Mouse (Mus musculus): ENCODE measurements at regions not wholly inside any gene's neighbourhood (a gene's known extent, or its start where the extent isn't known, plus 50 kb on each side); places are given as distances from the start of the nearest gene placed in this dataset.
A peak's percentile ranks its signal among the peaks of the same experiment; 100 is the strongest.

- H3K4me3 ChIP-seq (ENCODE audit: control insufficient read depth in 1 of 2, insufficient read depth in 1 of 2, low read depth in 2 of 2, low read length in 2 of 2) = no peak overlapping the region
- no peaks in the 10 kb centered on the region; the same call in 1 of the 2 replicates for H3K79me2 ChIP-seq (ENCODE audit: control insufficient read depth, insufficient read depth, low read length, poor library complexity)
- no peak for DNase-seq (ENCODE audit: low read depth, low spot score)
- H3K4me1 ChIP-seq (ENCODE audit: control insufficient read depth in 1 of 2, insufficient read depth in 2 of 2, low read length in 2 of 2) = peaks cover 7 to 35% of the 10 kb centered on the region in 2 experiments
- H3K27me3 ChIP-seq (ENCODE audit: control insufficient read depth in 1 of 2, insufficient read depth in 2 of 2, low read length in 2 of 2) = no peaks in the 10 kb centered on the region; a peak in 2 of 4 replicates
- H3K9ac ChIP-seq (ENCODE audit: control insufficient read depth, low read depth, low read length, poor library complexity, severe bottlenecking) = no peak overlapping the region
- no peak for TF ChIP-seq ELF1 (IDR thresholded peaks at IDR 0.05; ENCODE audit: low read depth, low read length)
- TF ChIP-seq MXI1 (IDR thresholded peaks at IDR 0.05; ENCODE audit: low read depth, low read length) = no peak
- TF ChIP-seq NELFE (IDR thresholded peaks at IDR 0.05; ENCODE audit: low read depth, low read length) = no peak
- TF ChIP-seq SMC3 (IDR thresholded peaks at IDR 0.05; ENCODE audit: low read depth, low read length) = no peak
- TF ChIP-seq RAD21 (IDR thresholded peaks at IDR 0.05; ENCODE audit: low read depth, low read length) = no peak
- no peak for TF ChIP-seq BHLHE40 (IDR thresholded peaks at IDR 0.05; ENCODE audit: borderline replicate concordance, low read depth, low read length)
- TF ChIP-seq ETS1 (IDR thresholded peaks at IDR 0.05; ENCODE audit: low read depth, low read length) = no peak
- no peak for TF ChIP-seq ZMIZ1 (IDR thresholded peaks at IDR 0.05; ENCODE audit: low read depth, low read length)
- TF ChIP-seq CHD2 (IDR thresholded peaks at IDR 0.05; ENCODE audit: low read length) = no peak
- TF ChIP-seq GABPA (IDR thresholded peaks at IDR 0.05; ENCODE audit: low read depth, low read length) = no peak
- no peak for TF ChIP-seq POLR2AphosphoS5 (IDR thresholded peaks at IDR 0.05; ENCODE audit: borderline replicate concordance, low read depth, low read length)
- no peak for TF ChIP-seq USF1 (IDR thresholded peaks at IDR 0.05; ENCODE audit: low read depth, low read length)
- no peak for TF ChIP-seq MEF2A (IDR thresholded peaks at IDR 0.05; ENCODE audit: extremely low read depth, insufficient replicate concordance, low read depth, low read length, poor library complexity, severe bottlenecking)
- no peak for TF ChIP-seq USF2 (IDR thresholded peaks at IDR 0.05; ENCODE audit: borderline replicate concordance in 1 of 2, insufficient read depth in 1 of 2, low read depth in 1 of 2, low read length in 2 of 2)
- H3K9me3 ChIP-seq (replicated peaks; ENCODE audit: insufficient read depth, low read length) = no peaks in the 10 kb centered on the region
- H3K27ac ChIP-seq (ENCODE audit: control insufficient read depth, low read depth, low read length) = no peak overlapping the region
- peaks cover 0 to 14% of the 10 kb centered on the region in 2 experiments; a peak in 2 of 4 replicates for H3K36me3 ChIP-seq (ENCODE audit: control insufficient read depth in 1 of 2, insufficient read depth in 2 of 2, low read length in 2 of 2)
Measured at GRCm38 (mm10) chr2:30691857-30692560, 97.2 kb downstream of the Cstad start.

DNA sequence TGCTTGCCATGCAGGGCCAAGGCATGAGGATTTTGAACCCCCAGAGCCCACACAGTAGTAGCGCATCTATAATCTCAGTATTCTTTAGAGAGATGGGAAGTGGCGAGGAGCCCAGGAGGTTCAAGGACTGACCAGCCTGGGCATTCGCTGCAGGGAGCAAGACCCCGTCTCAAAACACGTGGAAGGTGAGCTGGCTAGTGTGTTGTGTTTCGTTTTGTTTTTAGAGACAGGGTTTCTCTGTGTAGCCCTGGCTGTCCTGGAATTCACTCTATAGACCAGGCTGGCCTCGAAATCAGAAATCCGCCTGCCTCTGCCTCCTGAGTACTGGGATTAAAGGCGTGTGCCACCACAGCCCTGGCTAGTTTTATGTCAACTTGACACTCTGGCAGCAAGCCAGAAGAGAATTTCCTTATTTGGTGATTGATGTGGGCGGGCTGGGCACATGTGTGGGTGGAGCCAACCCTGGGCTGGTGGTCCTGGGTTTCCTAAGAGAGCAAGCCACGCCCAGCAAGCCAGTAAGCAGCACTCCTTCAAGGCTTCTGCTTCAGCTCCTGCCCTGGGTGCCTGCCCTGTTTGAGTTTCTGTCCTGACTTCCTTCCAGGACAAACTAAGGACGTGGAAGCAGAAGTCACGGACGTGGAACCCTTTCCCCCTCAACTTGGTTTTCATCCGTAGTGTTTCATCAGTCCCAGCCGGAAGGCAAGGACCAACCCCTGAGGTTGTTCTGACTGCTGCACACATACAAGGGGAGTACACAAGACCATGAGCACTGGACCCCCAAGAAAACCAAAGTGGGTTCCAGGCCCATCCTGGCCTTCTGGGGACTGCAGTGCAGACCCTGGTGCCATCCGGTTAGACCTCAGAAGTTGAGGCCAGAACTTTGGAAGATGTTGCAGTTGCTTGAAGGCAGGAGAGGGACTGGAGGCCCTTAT lies 96.4 kb downstream of the Cstad start:
- no peaks in the 10 kb centered on the region; the same call in 1 of the 2 replicates for H3K79me2 ChIP-seq (ENCODE audit: control insufficient read depth, insufficient read depth, low read length, poor library complexity)
- H3K9ac ChIP-seq (ENCODE audit: control insufficient read depth, low read depth, low read length, poor library complexity, severe bottlenecking) = no peak overlapping the region
- H3K4me1 ChIP-seq (ENCODE audit: control insufficient read depth in 1 of 2, insufficient read depth in 2 of 2, low read length in 2 of 2) = peaks cover 7 to 35% of the 10 kb centered on the region in 2 experiments
- no peaks in the 10 kb centered on the region for H3K9me3 ChIP-seq (replicated peaks; ENCODE audit: insufficient read depth, low read length)
- peaks cover 0 to 14% of the 10 kb centered on the region in 2 experiments; a peak in 2 of 4 replicates for H3K36me3 ChIP-seq (ENCODE audit: control insufficient read depth in 1 of 2, insufficient read depth in 2 of 2, low read length in 2 of 2)
- DNase-seq (ENCODE audit: low read depth, low spot score) = peak; percentile 82
- no peaks in the 10 kb centered on the region; a peak in 2 of 4 replicates for H3K27me3 ChIP-seq (ENCODE audit: control insufficient read depth in 1 of 2, insufficient read depth in 2 of 2, low read length in 2 of 2)
- peak overlapping the region; percentile 51 for H3K27ac ChIP-seq (ENCODE audit: control insufficient read depth, low read depth, low read length)
- TF ChIP-seq POLR2AphosphoS5 (IDR thresholded peaks at IDR 0.05; ENCODE audit: borderline replicate concordance, low read depth, low read length) (no peak), CHD1 (IDR thresholded peaks at IDR 0.05; ENCODE audit: low read depth, low read length) (no peak), ZNF384 (IDR thresholded peaks at IDR 0.05; ENCODE audit: low read depth, low read length) (no peak), POLR2AphosphoS2 (IDR thresholded peaks at IDR 0.05; ENCODE audit: low read length) (no peak), RCOR1 (IDR thresholded peaks at IDR 0.05; ENCODE audit: low read depth, low read length) (no peak), ZC3H11A (IDR thresholded peaks at IDR 0.05; ENCODE audit: low read depth, low read length) (no peak), SMC3 (IDR thresholded peaks at IDR 0.05; ENCODE audit: low read depth, low read length) (no peak), RAD21 (IDR thresholded peaks at IDR 0.05; ENCODE audit: low read depth, low read length) (no peak), TAL1 (IDR thresholded peaks at IDR 0.05; ENCODE audit: low read length) (no peak), USF1 (IDR thresholded peaks at IDR 0.05; ENCODE audit: low read depth, low read length) (no peak), POLR2A (IDR thresholded peaks at IDR 0.05; ENCODE audit: control insufficient read depth in 1 of 2, insufficient read depth in 1 of 2, low read depth in 1 of 2, low read length in 2 of 2, poor library complexity in 1 of 2) (no peak), MAZ (IDR thresholded peaks at IDR 0.05; ENCODE audit: low read depth, low read length) (no peak), NELFE (IDR thresholded peaks at IDR 0.05; ENCODE audit: low read depth, low read length) (no peak), MYB (IDR thresholded peaks at IDR 0.05; ENCODE audit: low read depth, low read length) (no peak), JUND (IDR thresholded peaks at IDR 0.05; ENCODE audit: low read depth, low read length) (no peak)
- H3K4me3 ChIP-seq (ENCODE audit: control insufficient read depth in 1 of 2, insufficient read depth in 1 of 2, low read depth in 2 of 2, low read length in 2 of 2) = no peak overlapping the region
